Mouse (Mus musculus): ENCODE measurements around the gene Sbf1. TPM values are rescaled to one million over a fixed set of nuclear protein-coding genes. Genes with fewer than 3 reads are reported as not detected.

Gene Sbf1
- total and polyA plus RNA-seq, 3 experiments, result 22.6 to 79.1 (median 69.3) TPM

GRCm38 (mm10) chr15:89326441-89326840 lies 11.3 kb upstream of the Sbf1 start:
- DNase-seq (ENCODE audit: extremely low read depth), result no peak
- no peaks in the 10 kb centered on the region for H3K27me3 ChIP-seq (replicated peaks)
- H3K79me2 ChIP-seq (replicated peaks; ENCODE audit: control insufficient read depth, extremely low read depth, insufficient read depth, poor library complexity, severe bottlenecking), result no peaks in the 10 kb centered on the region
- no peak for TF ChIP-seq MAX (IDR thresholded peaks at IDR 0.05; ENCODE audit: low read length)
- no peak for TF ChIP-seq MXI1 (IDR thresholded peaks at IDR 0.05; ENCODE audit: low read depth, low read length)
- no peak for TF ChIP-seq ZMIZ1 (IDR thresholded peaks at IDR 0.05; ENCODE audit: low read depth, low read length)
- no peak for TF ChIP-seq CHD1 (IDR thresholded peaks at IDR 0.05; ENCODE audit: low read depth, low read length)
- no peak for TF ChIP-seq KAT2A (IDR thresholded peaks at IDR 0.05; ENCODE audit: insufficient replicate concordance, low read length)
- no peak for TF ChIP-seq RCOR1 (conservative IDR thresholded peaks at IDR 0.05; ENCODE audit: low read depth, low read length)
- TF ChIP-seq HCFC1 (IDR thresholded peaks at IDR 0.05; ENCODE audit: low read depth, low read length), result no peak
- TF ChIP-seq MYC (IDR thresholded peaks at IDR 0.05; ENCODE audit: low read depth, low read length), result no peak
- TF ChIP-seq ZC3H11A (IDR thresholded peaks at IDR 0.05; ENCODE audit: low read depth, low read length), result no peak
- no peak for TF ChIP-seq NELFE (IDR thresholded peaks at IDR 0.05; ENCODE audit: low read depth, low read length)
- no peak overlapping the region for H3K4me2 ChIP-seq (ENCODE audit: insufficient read depth, low read depth, poor library complexity, severe bottlenecking)
- H3K9ac ChIP-seq (ENCODE audit: insufficient read depth, low read depth), result no peak overlapping the region
- H3K36me3 ChIP-seq (replicated peaks in 1 of 2; ENCODE audit: control insufficient read depth in 1 of 2, insufficient read depth in 1 of 2, low read length in 1 of 2), result no peaks in the 10 kb centered on the region
- in situ Hi-C loops (cut with MboI; ENCODE audit: low pct_ligation_motif_present, low pct_unique_long_range_greater_than_20kb, low sequenced_read_pairs), result no loop called here
- no peak overlapping the region for H3K4me3 ChIP-seq (replicated peaks in 1 of 3; ENCODE audit: low read depth in 2 of 3, low read length in 2 of 3, poor library complexity in 1 of 3)
- H3K9me3 ChIP-seq (replicated peaks; ENCODE audit: low read length), result no peaks in the 10 kb centered on the region
- dilution Hi-C loops (cut with MboI; ENCODE audit: extremely low pct_ligation_motif_present, extremely low pct_unique_long_range_greater_than_20kb, low sequenced_read_pairs), result no loop called here
- H3K4me1 ChIP-seq (ENCODE audit: control insufficient read depth in 1 of 2, insufficient read depth in 2 of 2), result peaks cover 17 to 35% of the 10 kb centered on the region in 2 experiments
- no peak overlapping the region for H3K27ac ChIP-seq (ENCODE audit: insufficient read depth, low read depth)

GRCm38 (mm10) chr15:89323656-89324055 lies 8.5 kb upstream of the Sbf1 start:
- H3K27ac ChIP-seq (ENCODE audit: insufficient read depth, low read depth), result no peak overlapping the region
- H3K9me3 ChIP-seq (replicated peaks; ENCODE audit: low read length), result no peaks in the 10 kb centered on the region
- no peaks in the 10 kb centered on the region for H3K36me3 ChIP-seq (replicated peaks in 1 of 2; ENCODE audit: control insufficient read depth in 1 of 2, insufficient read depth in 1 of 2, low read length in 1 of 2)
- peak overlapping the region; percentile 18 to 48 (median 26) for H3K4me3 ChIP-seq (replicated peaks in 1 of 3; ENCODE audit: low read depth in 2 of 3, low read length in 2 of 3, poor library complexity in 1 of 3)
- no peak for DNase-seq (ENCODE audit: extremely low read depth)
- no peaks in the 10 kb centered on the region for H3K79me2 ChIP-seq (replicated peaks; ENCODE audit: control insufficient read depth, extremely low read depth, insufficient read depth, poor library complexity, severe bottlenecking)
- peaks cover 16 to 28% of the 10 kb centered on the region in 2 experiments for H3K4me1 ChIP-seq (ENCODE audit: control insufficient read depth in 1 of 2, insufficient read depth in 2 of 2)
- peak overlapping the region; percentile 48 for H3K4me2 ChIP-seq (ENCODE audit: insufficient read depth, low read depth, poor library complexity, severe bottlenecking)
- H3K27me3 ChIP-seq (replicated peaks), result no peaks in the 10 kb centered on the region
- dilution Hi-C loops (cut with MboI; ENCODE audit: extremely low pct_ligation_motif_present, extremely low pct_unique_long_range_greater_than_20kb, low sequenced_read_pairs) (no loop called here), in situ Hi-C loops (cut with MboI; ENCODE audit: low pct_ligation_motif_present, low pct_unique_long_range_greater_than_20kb, low sequenced_read_pairs) (no loop called here)
- H3K9ac ChIP-seq (ENCODE audit: insufficient read depth, low read depth), result peak overlapping the region; percentile 64
- TF ChIP-seq ETS1 (conservative IDR thresholded peaks at IDR 0.05; ENCODE audit: low read depth, low read length) (no peak), JUND (conservative IDR thresholded peaks at IDR 0.05; ENCODE audit: low read depth, low read length) (no peak), NELFE (IDR thresholded peaks at IDR 0.05; ENCODE audit: low read depth, low read length) (no peak), CHD2 (IDR thresholded peaks at IDR 0.05; ENCODE audit: low read length) (no peak), POLR2A (IDR thresholded peaks at IDR 0.05; ENCODE audit: low read depth, low read length) (no peak), MAX (IDR thresholded peaks at IDR 0.05; ENCODE audit: low read length) (no peak), TCF12 (IDR thresholded peaks at IDR 0.05; ENCODE audit: low read depth, low read length) (no peak), JUN (IDR thresholded peaks at IDR 0.05; ENCODE audit: insufficient read depth, low read depth, low read length) (no peak), CTCF (conservative IDR thresholded peaks at IDR 0.05 in 1 of 2, IDR thresholded peaks at IDR 0.05 in 1 of 2; ENCODE audit: low read depth in 2 of 2, low read length in 2 of 2) (no peak), MXI1 (IDR thresholded peaks at IDR 0.05; ENCODE audit: low read depth, low read length) (no peak), POLR2AphosphoS2 (IDR thresholded peaks at IDR 0.05; ENCODE audit: low read depth, low read length) (no peak), NRF1 (IDR thresholded peaks at IDR 0.05; ENCODE audit: low read depth, low read length) (no peak), MEF2A (IDR thresholded peaks at IDR 0.05; ENCODE audit: borderline replicate concordance, low read depth, low read length) (no peak), GABPA (IDR thresholded peaks at IDR 0.05; ENCODE audit: insufficient replicate concordance, low read depth, low read length) (no peak), ZKSCAN1 (IDR thresholded peaks at IDR 0.05; ENCODE audit: borderline replicate concordance, low read depth, low read length) (no peak), RAD21 (IDR thresholded peaks at IDR 0.05; ENCODE audit: low read depth, low read length) (no peak), MAFK (IDR thresholded peaks at IDR 0.05; ENCODE audit: insufficient replicate concordance, low read length) (no peak), ELF1 (IDR thresholded peaks at IDR 0.05; ENCODE audit: low read depth, low read length) (no peak)

All from CH12.LX (cell line).